Mouse (Mus musculus) MEL (cell line): Measurements from ENCODE around the gene Clec12a. TPM values are rescaled to one million over a fixed set of nuclear protein-coding genes. Genes with fewer than 3 reads are reported as not detected.

Experiments
- DNase-seq: peaks from one replicate; pipeline ENCODE4 v3.0.0; 2011; ENCODE audit warnings: low read depth, low spot score
- H3K27ac ChIP-seq: 2 replicates; pipeline ENCODE4 v1.5.1; 2012; ENCODE audit warnings: low read depth, mild to moderate bottlenecking, control low read depth, low read length, moderate library complexity; ENCODE audit not compliant: control insufficient read depth
- H3K27me3 ChIP-seq, 2 experiments: fragments of 150-350 bp in 1 of 2; sonication (generic) in 1 of 2; 2 replicates each; pipeline ENCODE4 v1.6.1; 2012; ENCODE audit warnings: low read length in 2 of 2, mild to moderate bottlenecking in 2 of 2, improper control_type of control experiment in 1 of 2, moderate library complexity in 1 of 2; ENCODE audit not compliant: insufficient read depth in 2 of 2, control insufficient read depth in 1 of 2
- H3K36me3 ChIP-seq, 2 experiments: 2 replicates each; pipeline ENCODE4 v1.6.1; 2012 to 2014; ENCODE audit warnings: low read length in 2 of 2, improper control_type of control experiment in 1 of 2, inconsistent platforms in 1 of 2, mild to moderate bottlenecking in 1 of 2; ENCODE audit not compliant: insufficient read depth in 2 of 2, control insufficient read depth in 1 of 2
- H3K4me1 ChIP-seq, 2 experiments: fragments of 150-350 bp in 1 of 2; sonication (generic) in 1 of 2; 2 replicates each; pipeline ENCODE4 v1.6.1; 2012; ENCODE audit warnings: low read length in 2 of 2, improper control_type of control experiment in 1 of 2, mild to moderate bottlenecking in 1 of 2; ENCODE audit not compliant: insufficient read depth in 2 of 2, control insufficient read depth in 1 of 2
- H3K4me3 ChIP-seq, 2 experiments: fragments of 150-350 bp in 1 of 2; sonication (generic) in 1 of 2; 2 replicates each; pipeline ENCODE4 v1.5.1; 2012; ENCODE audit warnings: low read depth in 2 of 2, low read length in 2 of 2, mild to moderate bottlenecking in 2 of 2, moderate library complexity in 2 of 2, control low read depth in 1 of 2, improper control_type of control experiment in 1 of 2; ENCODE audit not compliant: control insufficient read depth in 1 of 2, insufficient read depth in 1 of 2
- H3K79me2 ChIP-seq: 2 replicates; pipeline ENCODE4 v1.6.1; 2012; ENCODE audit warnings: mild to moderate bottlenecking, low read length, moderate library complexity; ENCODE audit not compliant: control insufficient read depth, poor library complexity, insufficient read depth
- H3K9ac ChIP-seq: 2 replicates; pipeline ENCODE4 v1.6.1; 2012; ENCODE audit warnings: low read depth, mild to moderate bottlenecking, control low read depth, low read length, moderate library complexity; ENCODE audit not compliant: control insufficient read depth, poor library complexity, severe bottlenecking
- H3K9me3 ChIP-seq: fragments of 150-350 bp; sonication (generic); replicated peaks from 2 replicates; pipeline ENCODE4 v1.6.1; 2012; ENCODE audit warnings: mild to moderate bottlenecking, low read length, improper control_type of control experiment, moderate library complexity; ENCODE audit not compliant: insufficient read depth
- CHD2 ChIP-seq: IDR thresholded peaks from 2 replicates; pipeline ENCODE4 v1.6.1; 2011; ENCODE audit warnings: low read length, improper control_type of control experiment
- CTCF ChIP-seq, 3 experiments: IDR thresholded peaks in 2 of 3; conservative IDR thresholded peaks in 1 of 3; 2 replicates each; pipeline ENCODE4 v1.5.1; 2011 to 2012; ENCODE audit warnings: low read length in 3 of 3, low read depth in 2 of 3, mild to moderate bottlenecking in 2 of 3, improper control_type of control experiment in 1 of 3, inconsistent platforms in 1 of 3, mixed read lengths in 1 of 3, moderate library complexity in 1 of 3; ENCODE audit not compliant: control insufficient read depth in 1 of 3, insufficient read depth in 1 of 3, poor library complexity in 1 of 3, severe bottlenecking in 1 of 3
- GATA1 ChIP-seq: IDR thresholded peaks from 2 replicates; pipeline ENCODE4 v1.6.1; 2011; ENCODE audit warnings: low read depth, low read length, improper control_type of control experiment
- MYB ChIP-seq: IDR thresholded peaks from 2 replicates; pipeline ENCODE4 v1.6.1; 2011; ENCODE audit warnings: mild to moderate bottlenecking, low read depth, low read length, improper control_type of control experiment
- NRF1 ChIP-seq: IDR thresholded peaks from 2 replicates; pipeline ENCODE4 v1.6.1; 2014; ENCODE audit warnings: low read depth, mild to moderate bottlenecking, inconsistent platforms, low read length, improper control_type of control experiment, moderate library complexity; ENCODE audit not compliant: poor library complexity, insufficient read depth, severe bottlenecking
- POLR2A ChIP-seq, 2 experiments: IDR thresholded peaks; 2 replicates each; pipeline ENCODE4 v1.6.1; 2011 to 2012; ENCODE audit warnings: low read length in 2 of 2, mild to moderate bottlenecking in 2 of 2, control low read depth in 1 of 2, improper control_type of control experiment in 1 of 2, low read depth in 1 of 2, moderate library complexity in 1 of 2; ENCODE audit not compliant: control insufficient read depth in 1 of 2, insufficient read depth in 1 of 2, poor library complexity in 1 of 2
- RCOR1 ChIP-seq: IDR thresholded peaks from 2 replicates; pipeline ENCODE4 v1.6.1; 2012; ENCODE audit warnings: low read depth, mild to moderate bottlenecking, inconsistent platforms, low read length, improper control_type of control experiment
- USF1 ChIP-seq: IDR thresholded peaks from 2 replicates; pipeline ENCODE4 v1.6.1; 2014; ENCODE audit warnings: low read depth, mild to moderate bottlenecking, inconsistent platforms, low read length, improper control_type of control experiment, moderate library complexity
- ZC3H11A ChIP-seq: IDR thresholded peaks from 2 replicates; pipeline ENCODE4 v1.6.1; 2012; ENCODE audit warnings: low read depth, mild to moderate bottlenecking, inconsistent platforms, low read length, improper control_type of control experiment
- ZNF384 ChIP-seq: IDR thresholded peaks from 2 replicates; pipeline ENCODE4 v1.6.1; 2012; ENCODE audit warnings: low read depth, mild to moderate bottlenecking, inconsistent platforms, low read length, improper control_type of control experiment
- polyA plus RNA-seq, 2 experiments: library from polyadenylated mRNA; stranded (reverse) in 1 of 2; unstranded in 1 of 2; fragments of >175 nt in 1 of 2; fragments of >200 nt in 1 of 2; gene quantifications; 2 replicates each; pipeline versions ENCODE4 v1.2.1 to v1.2.4; 2012; ENCODE audit warnings: low replicate concordance in 2 of 2, low read depth in 1 of 2; ENCODE audit not compliant: insufficient read length in 2 of 2, insufficient read depth in 1 of 2, missing spikeins in 1 of 2
- total RNA-seq: library from RNA; depleted of rRNA; stranded (reverse); fragments of 300-350 nt; gene quantifications from 2 replicates; pipeline ENCODE4 v1.2.3, GENCODE M21; 2012

The Clec12a gene
- total and polyA plus RNA-seq, 3 experiments: not detected

- TF ChIP-seq GATA1: no peak
Observed at GRCm38 (mm10) chr6:129355774-129356173, 13.3 kb downstream of the Clec12a start.

GRCm38 (mm10) chr6:129356430-129356829 is 13.9 kb downstream of the Clec12a start:
- no peak for TF ChIP-seq CHD2
- TF ChIP-seq RCOR1: no peak
- no peak overlapping the region for H3K27ac ChIP-seq
- H3K27me3 ChIP-seq: peaks cover 0 to 2% of the 10 kb centered on the region in 2 experiments; a peak in 2 of 4 replicates
- no peak for DNase-seq
- no peaks in the 10 kb centered on the region for H3K36me3 ChIP-seq
- H3K9me3 ChIP-seq: no peaks in the 10 kb centered on the region
- no peak overlapping the region for H3K9ac ChIP-seq
- H3K4me3 ChIP-seq: no peak overlapping the region
- no peaks in the 10 kb centered on the region for H3K79me2 ChIP-seq
- H3K4me1 ChIP-seq: no peaks in the 10 kb centered on the region

More at GRCm38 (mm10) chr6:129355774-129356173, 13.3 kb downstream of the Clec12a start:
- H3K79me2 ChIP-seq: no peaks in the 10 kb centered on the region
- no peak overlapping the region for H3K9ac ChIP-seq
- H3K4me3 ChIP-seq: no peak overlapping the region
- H3K27me3 ChIP-seq: peaks cover 0 to 2% of the 10 kb centered on the region in 2 experiments; a peak in 2 of 4 replicates
- H3K36me3 ChIP-seq: no peaks in the 10 kb centered on the region
- H3K27ac ChIP-seq: no peak overlapping the region
- H3K9me3 ChIP-seq: no peaks in the 10 kb centered on the region
- no peaks in the 10 kb centered on the region for H3K4me1 ChIP-seq
- no peak for DNase-seq

GRCm38 (mm10) chr6:129359515-129359914 is 17.0 kb downstream of the Clec12a start:
- H3K4me3 ChIP-seq: no peak overlapping the region
- H3K9me3 ChIP-seq: no peaks in the 10 kb centered on the region
- no peak overlapping the region for H3K9ac ChIP-seq
- TF ChIP-seq GATA1 (no peak), NRF1 (no peak), POLR2A (IDR thresholded peaks at IDR 0.05; ENCODE audit: control insufficient read depth in 1 of 2, insufficient read depth in 1 of 2, low read depth in 1 of 2, low read length in 2 of 2, poor library complexity in 1 of 2) (no peak), MYB (no peak), USF1 (no peak), ZNF384 (peak; percentile 53; the same call in 1 of the 2 replicates), ZC3H11A (no peak)
- no peak overlapping the region for H3K27ac ChIP-seq
- peaks cover 0 to 2% of the 10 kb centered on the region in 2 experiments; a peak in 2 of 4 replicates for H3K27me3 ChIP-seq
- DNase-seq: peak; percentile 7
- no peaks in the 10 kb centered on the region for H3K4me1 ChIP-seq
- H3K79me2 ChIP-seq: no peaks in the 10 kb centered on the region
- no peaks in the 10 kb centered on the region for H3K36me3 ChIP-seq

GRCm38 (mm10) chr6:129363942-129364341 is 21.5 kb downstream of the Clec12a start:
- TF ChIP-seq CTCF (IDR thresholded peaks at IDR 0.05 in 2 of 3, conservative IDR thresholded peaks at IDR 0.05 in 1 of 3; ENCODE audit: control insufficient read depth in 1 of 3, insufficient read depth in 1 of 3, low read depth in 2 of 3, low read length in 3 of 3, poor library complexity in 1 of 3, severe bottlenecking in 1 of 3): no peak

More at GRCm38 (mm10) chr6:129363942-129364341, 21.5 kb downstream of the Clec12a start:
- no peak for DNase-seq
- Histone ChIP-seq H3K79me2 (no peaks in the 10 kb centered on the region), H3K9me3 (no peaks in the 10 kb centered on the region), H3K4me1 (no peaks in the 10 kb centered on the region), H3K36me3 (no peaks in the 10 kb centered on the region), H3K9ac (no peak overlapping the region), H3K4me3 (no peak overlapping the region), H3K27ac (no peak overlapping the region), H3K27me3 (no peaks in the 10 kb centered on the region; a peak in 1 of 4 replicates)
